Mouse (Mus musculus) adrenal gland, postnatal 25 days (tissue): ENCODE measurements around the gene Gast. TPM values are rescaled to one million over a fixed set of nuclear protein-coding genes. Genes with fewer than 3 reads are reported as not detected.

ENCODE experiments used
- DNase-seq: peaks from one replicate; pipeline ENCODE4 v3.0.0; 2021; ENCODE audit warnings: mixed read lengths
- total RNA-seq: library from RNA; stranded (reverse); gene quantifications from 2 replicates; pipeline ENCODE4 v1.2.3, GENCODE M21; 2021

Gast gene
- total RNA-seq, 1 experiment from 2014 or later, result not detected

DNA sequence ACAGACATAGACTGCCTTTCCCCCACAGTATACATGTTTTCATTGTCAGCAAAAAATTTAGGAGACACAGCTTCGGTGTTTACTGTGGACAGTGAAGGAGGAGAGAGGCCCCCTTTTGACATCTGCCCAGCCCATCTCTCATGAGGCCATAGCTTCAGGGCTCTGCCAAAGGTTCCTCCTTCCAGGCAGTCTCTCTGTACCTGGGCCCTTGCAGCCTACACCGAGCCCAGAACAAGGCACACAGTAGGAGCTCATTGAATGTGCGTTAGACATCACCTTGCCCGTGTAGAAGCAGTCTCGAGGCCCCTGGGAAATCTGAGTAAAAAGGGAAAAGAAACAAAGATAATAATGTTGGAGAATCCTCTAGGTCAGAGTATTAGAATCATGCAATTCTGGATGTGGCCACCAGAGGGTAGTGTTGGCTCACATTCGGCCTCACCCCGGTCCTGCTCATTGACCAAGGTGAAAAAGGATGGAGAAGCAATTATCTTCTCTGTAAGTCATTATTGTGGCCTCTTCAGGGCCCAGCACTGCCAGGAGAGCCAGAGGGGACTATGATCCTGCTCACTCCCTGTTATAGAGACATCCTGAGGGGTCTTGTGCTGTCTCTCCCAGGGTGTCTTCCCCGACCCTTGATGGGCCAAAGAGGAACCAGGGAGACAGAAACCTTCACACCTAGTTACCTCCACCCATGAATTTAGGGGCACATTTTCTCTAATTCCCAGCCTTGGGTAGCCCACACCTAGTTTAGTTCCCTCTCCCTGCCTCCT, 28.2 kb downstream of the Gast start:
- DNase-seq, result peak; percentile 71

DNA sequence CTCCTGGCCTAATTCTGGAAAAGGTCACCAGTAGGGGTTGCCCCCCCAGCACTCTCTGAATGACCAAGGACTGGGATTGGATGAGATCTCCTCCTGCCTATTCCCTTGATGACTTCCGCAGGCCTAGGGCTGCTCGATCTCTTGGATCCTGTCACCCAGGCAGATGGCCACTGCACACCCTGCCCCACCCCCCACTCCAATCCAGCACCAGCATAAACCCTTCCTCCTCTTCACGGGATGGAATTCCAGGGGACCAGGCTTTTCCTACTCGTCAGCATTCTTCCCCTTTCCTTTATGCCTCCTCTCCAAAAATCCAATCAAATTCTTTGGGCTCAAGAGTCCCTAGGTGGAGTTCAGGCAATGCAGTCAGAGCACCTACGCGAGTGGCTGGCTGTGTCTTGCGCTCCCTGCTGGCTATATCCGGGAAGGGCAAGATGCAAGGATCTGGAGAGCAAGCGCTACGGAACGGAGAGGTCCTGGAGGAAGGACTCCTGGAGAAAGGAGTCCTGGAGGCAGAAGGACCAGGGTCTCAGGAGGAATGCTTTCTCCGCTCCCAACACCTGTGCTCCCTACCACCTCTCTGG, 28.9 kb downstream of the Gast start:
- peak; percentile 71 for DNase-seq

DNA sequence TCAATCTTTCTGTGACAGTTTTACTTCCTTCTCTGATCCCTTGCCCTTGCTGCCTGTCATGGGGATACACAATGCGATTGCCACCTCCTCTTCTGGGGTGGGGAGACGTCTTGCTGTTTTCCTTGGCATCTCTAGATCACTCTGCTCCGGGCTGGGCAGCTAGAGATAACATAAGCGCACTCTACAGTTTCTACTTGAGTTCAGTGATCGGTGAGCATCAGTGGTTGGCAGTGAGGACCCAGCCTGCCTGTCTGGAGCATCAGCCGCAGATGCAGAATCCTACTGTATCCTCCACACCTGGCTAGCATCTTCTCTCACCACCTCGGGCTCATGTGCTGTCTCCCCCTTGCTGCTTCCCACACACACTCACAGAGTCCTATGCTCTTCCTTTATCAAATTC, 34.9 kb downstream of the Gast start:
- DNase-seq, result no peak

DNA sequence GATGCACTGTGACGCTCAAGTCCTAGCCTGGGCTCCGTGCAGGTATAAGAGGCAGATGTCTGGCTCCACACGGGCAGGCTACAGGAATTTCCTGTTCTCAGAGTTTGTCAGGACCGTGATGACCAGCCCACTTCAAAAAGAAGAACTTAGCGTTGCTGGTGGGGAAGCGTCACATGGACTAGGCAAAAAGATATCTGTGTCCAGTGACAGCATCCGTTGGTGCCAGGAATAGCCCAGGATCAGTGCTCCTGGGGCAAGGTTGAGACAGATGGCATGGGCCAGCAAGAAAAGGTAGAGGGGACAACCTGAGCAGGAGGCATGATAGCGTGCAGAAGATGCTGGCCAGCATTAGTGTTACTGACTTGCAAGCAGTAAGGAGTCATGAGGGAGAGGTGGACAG, 35.6 kb downstream of the Gast start:
- no peak for DNase-seq

DNA sequence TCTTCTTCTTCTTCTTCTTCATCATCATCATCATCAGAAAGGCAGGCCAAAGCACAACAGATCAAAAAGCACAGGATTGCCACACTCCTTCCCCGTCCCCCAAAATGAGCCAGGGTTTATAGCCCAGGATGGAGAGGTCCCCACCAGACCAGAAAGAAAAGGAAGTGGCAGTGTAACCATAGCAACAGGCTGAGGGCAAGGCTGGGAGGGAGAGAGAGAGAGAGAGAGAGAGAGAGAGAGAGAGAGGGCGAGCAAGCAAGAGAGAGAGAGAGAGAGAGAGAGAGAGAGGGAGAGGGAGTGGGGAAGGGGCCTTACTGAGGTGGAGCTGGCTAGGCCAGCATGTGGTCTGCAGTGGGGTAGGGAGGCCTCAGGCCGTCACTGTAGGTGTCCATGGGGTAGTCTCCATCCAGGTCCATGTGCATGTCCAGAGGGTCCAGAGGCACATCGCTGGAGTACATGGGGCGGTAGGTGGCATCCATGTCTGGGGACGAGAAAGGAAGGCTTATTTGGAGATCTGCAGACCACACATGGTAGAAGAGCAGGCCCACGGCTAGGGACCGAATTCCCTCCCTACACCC, 37.9 kb downstream of the Gast start:
- DNase-seq, result no peak

DNA sequence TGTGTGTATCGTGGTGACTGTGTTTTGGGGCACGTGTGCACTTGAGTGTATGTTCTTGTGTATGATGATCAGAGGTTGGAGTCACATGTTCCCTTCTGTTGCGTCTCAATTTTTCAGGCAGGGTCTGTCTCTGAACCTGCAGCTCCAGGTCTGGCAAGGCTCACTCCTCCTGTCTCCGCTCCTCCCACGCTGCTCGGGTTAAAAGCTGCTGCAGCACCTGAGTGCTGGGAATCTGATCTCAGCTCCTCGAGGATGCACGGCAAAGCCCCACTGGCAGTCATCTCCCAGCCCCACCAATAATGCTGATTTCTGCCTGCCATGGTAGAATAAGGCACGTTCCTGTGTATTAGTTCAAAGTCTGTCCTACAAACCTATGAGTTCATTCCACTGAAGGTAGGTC, 40.9 kb downstream of the Gast start:
- no peak for DNase-seq

DNA sequence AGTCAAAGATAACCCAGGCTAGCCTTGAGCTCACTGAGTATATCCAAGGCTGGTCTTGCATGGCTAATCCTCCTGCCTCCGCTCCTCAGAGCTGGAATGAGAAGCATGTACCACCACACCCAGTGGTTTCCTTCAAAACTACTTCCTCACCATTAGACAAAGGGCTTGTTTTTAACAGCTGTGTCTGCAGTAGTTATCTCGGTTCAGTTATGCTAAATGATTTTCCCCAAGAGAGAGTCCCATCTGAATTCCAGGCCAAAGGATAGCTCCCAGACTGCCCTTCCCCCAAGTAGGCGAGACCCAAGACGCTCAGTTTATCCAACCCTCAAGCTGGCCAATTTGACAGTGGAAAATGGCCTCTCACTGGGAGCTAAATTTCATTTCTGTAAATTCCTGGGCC, 41.8 kb downstream of the Gast start:
- DNase-seq, result no peak

DNA sequence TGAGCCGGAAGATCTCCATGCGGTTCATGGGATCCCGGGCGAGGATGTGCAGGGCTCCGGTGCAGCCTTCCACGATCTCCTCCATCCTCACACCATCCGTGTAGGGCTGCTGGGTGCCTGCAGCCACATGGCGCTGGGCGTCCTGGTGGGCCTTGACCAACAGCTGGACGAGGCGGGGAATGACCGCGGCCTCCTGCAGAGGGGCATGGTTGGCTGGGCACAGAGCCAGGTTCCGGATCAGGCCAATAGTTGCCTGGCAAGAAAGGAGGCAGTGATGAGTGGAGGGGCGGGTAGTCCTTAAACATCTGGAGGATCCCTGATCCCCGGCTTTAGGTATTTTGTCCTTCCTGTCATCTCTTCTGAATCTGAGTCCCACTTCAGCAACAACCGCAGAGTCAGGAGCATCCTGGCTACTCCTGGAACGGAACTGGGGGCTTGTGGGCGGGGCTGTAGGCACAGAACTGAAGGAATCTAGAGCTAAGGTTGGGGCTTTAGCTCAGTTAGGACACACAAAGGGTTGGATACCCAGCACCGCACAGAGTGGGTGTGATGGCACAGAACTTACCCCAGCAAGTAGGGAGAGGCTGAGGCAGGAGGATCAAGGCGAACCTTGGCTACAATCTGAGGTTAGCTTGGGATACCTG, 42.7 kb downstream of the Gast start:
- DNase-seq, result no peak

DNA sequence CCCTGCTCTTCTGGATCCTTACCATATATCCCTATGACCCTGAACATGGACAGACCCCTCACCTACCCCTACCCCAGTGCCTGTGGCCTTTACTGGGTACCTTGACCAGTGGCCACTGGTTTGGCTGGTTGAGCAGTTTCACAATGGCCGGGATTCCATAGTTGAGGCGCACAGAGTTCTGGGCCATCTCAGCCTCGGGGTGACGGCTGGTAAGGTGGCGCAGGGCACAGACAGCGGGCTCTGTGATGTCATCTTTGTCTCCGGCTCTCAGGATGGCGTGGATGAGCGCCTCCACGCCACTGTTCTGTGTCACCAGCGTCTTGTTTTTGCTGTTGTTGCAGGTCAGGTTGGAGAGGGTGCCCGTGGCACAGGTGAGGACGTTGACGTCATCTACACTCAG, 43.8 kb downstream of the Gast start:
- DNase-seq, result no peak

DNA sequence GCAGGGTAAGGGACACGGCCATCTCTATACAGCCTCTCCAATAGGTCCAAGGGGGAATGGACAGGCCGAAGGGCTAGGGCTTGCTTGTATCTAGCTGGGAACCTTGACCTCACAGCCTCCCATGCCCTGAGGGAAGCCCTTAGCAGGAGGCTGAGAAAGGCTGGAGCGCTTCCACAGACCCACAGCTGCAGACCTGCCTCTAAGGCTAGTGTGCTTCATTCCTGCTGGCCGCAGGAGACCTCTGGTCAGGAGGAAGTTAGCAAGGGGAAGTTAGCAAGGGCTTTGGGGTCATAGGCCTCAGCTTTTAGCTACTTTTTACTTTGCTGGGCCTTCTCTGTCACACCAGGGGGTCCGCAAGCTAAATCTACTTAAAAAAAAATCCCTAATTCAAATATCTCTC, 44.2 kb downstream of the Gast start:
- no peak for DNase-seq

DNA sequence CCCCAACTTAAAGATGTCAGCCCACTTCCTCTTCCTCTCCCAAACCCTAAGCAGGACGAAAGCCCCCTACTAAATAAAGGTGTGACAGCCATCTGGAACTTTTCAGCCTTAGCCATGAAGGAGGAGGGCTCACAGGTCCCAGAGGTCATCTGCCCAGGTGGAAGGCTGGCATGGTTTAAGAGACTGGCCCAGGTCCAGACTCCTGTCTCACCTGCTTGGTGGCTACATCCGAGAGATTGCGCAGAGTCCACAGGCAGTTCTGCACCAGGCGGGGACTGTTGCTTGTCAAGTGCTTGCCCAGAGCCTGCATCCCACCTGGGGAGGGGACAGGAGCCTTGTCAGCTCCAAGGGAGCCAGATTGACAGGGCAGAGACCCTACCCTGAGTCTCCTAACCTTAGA, 45.1 kb downstream of the Gast start:
- no peak for DNase-seq

DNA sequence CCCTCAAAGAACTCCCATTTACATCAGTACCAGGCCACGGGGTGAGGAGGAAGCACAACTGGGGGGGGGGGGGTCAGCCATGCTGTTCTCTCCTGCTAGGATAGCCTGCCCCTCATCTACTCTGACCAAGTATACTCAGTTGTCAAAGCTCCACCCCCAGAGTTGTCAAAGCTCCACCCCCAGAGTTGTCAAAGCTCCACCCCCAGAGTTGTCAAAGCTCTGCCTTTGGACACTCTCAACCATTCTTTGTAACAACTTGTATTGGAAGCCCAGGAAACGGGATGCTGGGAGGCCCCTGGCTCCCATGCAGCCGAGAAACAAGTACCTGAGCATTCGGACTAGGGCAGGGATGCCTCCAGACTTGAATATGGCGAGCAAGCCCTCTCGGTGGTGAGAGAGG, 48.5 kb downstream of the Gast start:
- DNase-seq, result no peak

DNA sequence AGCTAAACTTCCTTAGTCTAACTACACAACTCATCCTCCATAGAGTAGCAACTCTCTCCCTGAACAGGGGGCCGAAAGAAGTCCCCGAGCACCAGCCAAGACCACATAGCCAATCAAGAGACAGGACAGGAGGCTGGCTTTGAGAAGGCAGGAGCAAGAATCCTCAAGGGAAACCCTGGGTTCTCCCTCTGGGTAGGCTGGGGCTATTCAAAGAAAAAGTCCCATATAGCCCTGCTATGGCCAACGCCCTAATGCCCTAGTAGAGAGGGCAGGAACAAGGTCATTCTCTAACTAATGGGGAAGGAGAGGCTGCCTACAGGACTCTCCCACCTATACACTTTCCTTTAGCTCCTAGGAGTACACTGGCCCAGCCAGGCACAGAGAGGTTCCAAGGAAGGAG, 50.8 kb downstream of the Gast start:
- no peak for DNase-seq

DNA sequence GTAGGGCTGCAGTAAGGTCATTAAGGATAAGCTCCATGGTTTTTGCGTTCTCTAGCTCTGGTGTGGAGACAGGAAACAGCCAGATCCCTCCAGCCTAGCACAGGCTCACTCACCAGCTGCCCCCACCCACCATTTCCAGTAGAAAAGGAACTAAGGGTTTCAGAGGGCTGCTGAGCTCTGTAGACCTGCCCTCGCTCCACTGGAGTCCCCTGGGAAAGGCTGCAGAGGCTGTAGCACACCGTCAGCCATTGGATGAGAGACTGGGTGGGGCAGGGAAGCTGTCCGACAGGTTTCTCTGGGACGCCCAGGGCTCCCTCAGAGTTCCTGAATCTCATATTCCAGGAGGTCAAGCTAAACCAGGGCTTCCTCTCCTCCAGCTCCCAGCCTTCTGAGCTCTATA, 52.4 kb downstream of the Gast start:
- no peak for DNase-seq

Other genes with a start within 250 kb of the Gast start
- gene Krt32, start 246.2 kb upstream of the Gast start, total RNA-seq, result not detected in 2 replicates
- gene Krt35, start 238.2 kb upstream of the Gast start, total RNA-seq, result not detected in 2 replicates
- 0.18 TPM in 1 of 2 replicates, not detected in the other for gene Krt36, start 228.8 kb upstream of the Gast start, total RNA-seq
- gene Krt13, start 212.8 kb upstream of the Gast start, total RNA-seq, result not detected in 2 replicates
- gene Krt15, start 198.5 kb upstream of the Gast start, total RNA-seq, result not detected in 2 replicates
- gene Krt19, start 185.7 kb upstream of the Gast start, total RNA-seq, result 0.82 and 1.4 TPM in 2 replicates
- not detected in 2 replicates for gene Krt9, start 141.2 kb upstream of the Gast start, total RNA-seq
- gene Krt14, start 126.9 kb upstream of the Gast start, total RNA-seq, result not detected in 2 replicates
- gene Krt16, start 85.5 kb upstream of the Gast start, total RNA-seq, result not detected in 2 replicates
- gene Krt17, start 73.4 kb upstream of the Gast start, total RNA-seq, result not detected in 2 replicates
- not detected in 2 replicates for gene Krt42, start 64.5 kb upstream of the Gast start, total RNA-seq
- 904 and 1,056 TPM in 2 replicates for gene Eif1, start 14.5 kb upstream of the Gast start, total RNA-seq
- gene Hap1, start 21.7 kb downstream of the Gast start, total RNA-seq, result 46.0 and 68.7 TPM in 2 replicates
- gene Jup, start 63.4 kb downstream of the Gast start, total RNA-seq, result 59.5 and 81.5 TPM in 2 replicates
- 25.7 and 29.4 TPM in 2 replicates for gene P3h4, start 80.4 kb downstream of the Gast start, total RNA-seq
- gene Fkbp10, start 81.3 kb downstream of the Gast start, total RNA-seq, result 23.8 and 24.7 TPM in 2 replicates
- 60.3 and 63.2 TPM in 2 replicates for gene Nt5c3b, start 107.4 kb downstream of the Gast start, total RNA-seq
- 1.2 and 1.3 TPM in 2 replicates for gene Klhl10, start 107.5 kb downstream of the Gast start, total RNA-seq
- gene Klhl11, start 138.3 kb downstream of the Gast start, total RNA-seq, result 55.1 and 62.2 TPM in 2 replicates
- 1,778 and 1,859 TPM in 2 replicates for gene Acly, start 193.6 kb downstream of the Gast start, total RNA-seq
- gene Ttc25, start 211.2 kb downstream of the Gast start, total RNA-seq, result 4.1 and 5.5 TPM in 2 replicates
- gene Cnp, start 240.5 kb downstream of the Gast start, total RNA-seq, result 35.4 and 57.8 TPM in 2 replicates